Mouse (Mus musculus) megakaryocyte, embryonic 14.5 days (primary cell): ENCODE measurements around the gene Myom1.

Experiments used
- FLI1 ChIP-seq: IDR thresholded peaks from 2 replicates; pipeline ENCODE4 v1.6.1; 2012; ENCODE audit warnings: low read length, inconsistent platforms, mixed read lengths
- GATA1 ChIP-seq: IDR thresholded peaks from 3 replicates; pipeline ENCODE4 v1.6.1; 2012; ENCODE audit warnings: mixed read lengths, low read length, inconsistent platforms, borderline replicate concordance

DNA sequence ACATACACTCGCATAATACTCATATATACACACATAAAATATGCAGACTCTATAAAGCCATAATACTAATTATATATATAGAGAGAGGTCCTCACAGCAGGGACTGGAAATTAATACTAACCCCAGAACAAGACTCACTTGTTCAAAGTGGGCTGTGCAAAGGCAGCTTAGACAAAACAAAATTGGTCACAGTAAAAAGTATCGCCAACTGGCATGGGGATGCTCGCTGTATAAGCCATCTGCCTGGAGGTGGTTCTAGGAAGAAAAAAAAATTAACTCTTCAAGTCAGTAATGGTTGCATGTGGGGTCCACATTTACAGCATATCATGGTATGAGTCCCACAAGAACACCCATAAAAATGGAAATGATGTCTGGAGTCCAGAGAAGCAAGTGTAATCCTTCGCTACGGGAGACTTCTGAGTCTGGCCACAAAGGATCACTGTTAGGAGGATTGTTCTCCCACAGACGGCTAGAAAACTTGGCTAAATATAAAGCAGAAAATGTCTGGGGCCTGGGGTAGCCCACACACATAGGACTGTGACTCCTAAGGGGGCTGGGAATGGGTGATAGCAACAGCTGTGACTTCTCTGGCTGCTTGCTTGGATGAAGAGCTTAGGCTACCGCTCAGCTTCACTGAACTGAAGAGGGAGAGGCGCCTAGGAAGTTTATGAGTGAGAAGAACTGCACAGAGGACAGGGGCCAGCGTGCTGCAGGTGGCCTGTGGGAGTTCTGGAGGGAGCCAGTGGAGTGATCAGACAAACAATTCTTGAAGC is 127.2 kb downstream of the Myom1 start:
- TF ChIP-seq GATA1 (no peak), FLI1 (no peak)
